Mouse (Mus musculus): Measurements from ENCODE around the gene Skap1.

GRCm38 (mm10) chr11:96696842-96697455 lies 232.6 kb downstream of the Skap1 start:
- no peak for TF ChIP-seq CTCF (conservative IDR thresholded peaks at IDR 0.05; ENCODE audit: low read length)
- no peak for TF ChIP-seq POU5F1 (IDR thresholded peaks at IDR 0.05; ENCODE audit: borderline replicate concordance, low read length)

Measured in E14TG2a.4 (cell line).